Mouse (Mus musculus) heart, adult 2 months (tissue): ENCODE results near the gene Entpd6. TPM values are rescaled to one million over a fixed set of nuclear protein-coding genes. Genes with fewer than 3 reads are reported as not detected.

ENCODE experiments used
- DNase-seq, 2 experiments: peaks; one replicate each; pipeline ENCODE4 v3.0.0; 2021
- H3K27ac ChIP-seq: fragments of 200-600 bp; 2 replicates; pipeline ENCODE4 v1.8.1; 2022
- H3K27me3 ChIP-seq: fragments of 200-500 bp; 2 replicates; pipeline ENCODE4 v1.6.1; 2012; ENCODE audit warnings: mild to moderate bottlenecking, low read length, inconsistent platforms, mixed read lengths; ENCODE audit not compliant: control insufficient read depth, insufficient read depth
- H3K36me3 ChIP-seq: fragments of 200-500 bp; 2 replicates; pipeline ENCODE4 v1.6.1; 2012; ENCODE audit warnings: low read length, inconsistent platforms; ENCODE audit not compliant: control insufficient read depth, insufficient read depth
- H3K4me1 ChIP-seq: fragments of 200-500 bp; 2 replicates; pipeline ENCODE4 v1.6.1; 2011; ENCODE audit warnings: low read length; ENCODE audit not compliant: control insufficient read depth, insufficient read depth
- H3K4me3 ChIP-seq: fragments of 200-600 bp; 2 replicates; pipeline ENCODE4 v1.8.1; 2022
- H3K79me2 ChIP-seq: fragments of 200-500 bp; replicated peaks from 2 replicates; pipeline ENCODE4 v1.6.1; 2012; ENCODE audit warnings: mild to moderate bottlenecking, inconsistent platforms, low read length, moderate library complexity, mixed read lengths; ENCODE audit not compliant: control insufficient read depth, insufficient read depth
- H3K9ac ChIP-seq: fragments of 200-500 bp; 2 replicates; pipeline ENCODE4 v1.6.1; 2012; ENCODE audit warnings: low read depth, mild to moderate bottlenecking, control low read depth, inconsistent platforms, low read length, mixed read lengths
- CTCF ChIP-seq: fragments of 200-600 bp; IDR thresholded peaks from 2 replicates; pipeline ENCODE4 v1.8.1; 2022; ENCODE audit warnings: antibody characterized with exemption, mild to moderate bottlenecking, moderate library complexity
- EP300 ChIP-seq: fragments of 200-500 bp; IDR thresholded peaks from 2 replicates; pipeline ENCODE4 v1.6.1; 2011; ENCODE audit warnings: low read depth, low read length, control low read depth; ENCODE audit not compliant: insufficient read depth
- POLR2A ChIP-seq: fragments of 200-500 bp; IDR thresholded peaks from 2 replicates; pipeline ENCODE4 v1.6.1; 2011; ENCODE audit warnings: mild to moderate bottlenecking, low read depth, low read length, control low read depth; ENCODE audit not compliant: insufficient read depth
- WGBS: fragments of 180-500 bp; shearing (Covaris S2); methylation state at CpG from one replicate; pipeline ENCODE4 v1.1.7; 2018; 5-methylcytosine and 5-hydroxymethylcytosine counted together
- intact Hi-C: fragments of 180-260 bp; cut with DNase I; formaldehyde crosslinking; loops from one replicate; pipeline ENCODE4 v1.15.1; 2025
- polyA plus RNA-seq: library from polyadenylated mRNA; depleted of rRNA; stranded (reverse); fragments of >200 nt; gene quantifications from 2 replicates; pipeline ENCODE4 v1.2.3, GENCODE M21; 2012
- total RNA-seq, 2 experiments: library from RNA; stranded (reverse); gene quantifications; 2 replicates each; pipeline ENCODE4 v1.2.3; 2021

Entpd6 gene
- total and polyA plus RNA-seq, 3 experiments, result 14.7 to 24.4 (median 16.9) TPM

GRCm38 (mm10) chr2:150798084-150798483 lies 49.2 kb downstream of the Entpd6 start:
- no peak overlapping the region for H3K4me3 ChIP-seq
- TF ChIP-seq CTCF (no peak), EP300 (no peak), POLR2A (no peak)
- intact Hi-C loops, result no loop called here
- H3K79me2 ChIP-seq, result peaks cover 3% of the 10 kb centered on the region; the same call in 1 of the 2 replicates
- WGBS, result 62% methylated on average over 7 of the region's 7 CpGs
- no peaks in the 10 kb centered on the region for H3K27me3 ChIP-seq
- no peak overlapping the region for H3K27ac ChIP-seq
- H3K9ac ChIP-seq, result no peak overlapping the region
- H3K36me3 ChIP-seq, result peaks cover 9% of the 10 kb centered on the region
- H3K4me1 ChIP-seq, result no peaks in the 10 kb centered on the region
- DNase-seq, result no peak

DNA sequence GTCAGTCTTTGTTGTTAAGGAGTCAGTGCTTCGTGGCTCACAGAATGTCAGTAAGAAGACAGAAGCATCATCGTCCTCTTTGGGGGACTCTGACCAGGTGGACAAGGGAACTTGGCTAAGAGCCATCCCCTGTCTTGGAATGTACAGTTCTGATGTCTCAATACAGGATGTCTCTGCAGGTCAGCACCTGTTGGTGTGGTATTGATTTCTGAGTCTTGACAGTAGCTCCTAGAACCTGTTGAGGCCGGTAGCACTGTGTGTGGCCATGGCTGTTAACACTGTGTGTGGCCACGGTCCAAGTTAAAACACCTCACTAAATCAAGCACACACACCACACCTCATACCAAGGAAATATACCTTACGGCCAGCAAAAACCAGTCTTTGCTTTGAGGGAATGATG lies 51.8 kb downstream of the Entpd6 start:
- Histone ChIP-seq H3K27ac (no peak overlapping the region), H3K4me1 (no peaks in the 10 kb centered on the region), H3K27me3 (no peaks in the 10 kb centered on the region), H3K36me3 (peaks cover 8% of the 10 kb centered on the region), H3K79me2 (peaks cover 3% of the 10 kb centered on the region; the same call in 1 of the 2 replicates), H3K4me3 (no peak overlapping the region), H3K9ac (no peak overlapping the region)
- intact Hi-C loops, result no loop called here
- TF ChIP-seq POLR2A (no peak), CTCF (no peak), EP300 (no peak)
- 78% methylated on average over 5 of the region's 5 CpGs for WGBS
- no peak for DNase-seq

- Histone ChIP-seq H3K9ac (no peak overlapping the region), H3K79me2 (peaks cover under 1% of the 10 kb centered on the region; the same call in 1 of the 2 replicates), H3K27ac (no peak overlapping the region), H3K36me3 (peaks cover 5% of the 10 kb centered on the region), H3K27me3 (no peaks in the 10 kb centered on the region), H3K4me1 (no peaks in the 10 kb centered on the region), H3K4me3 (no peak overlapping the region)
- WGBS, result 90% methylated on average over 1 of the region's 1 CpGs
- intact Hi-C loops, result no loop called here
- DNase-seq, result no peak
- TF ChIP-seq CTCF, result peak; percentile 69
- no peak for TF ChIP-seq EP300
Observed at GRCm38 (mm10) chr2:150803035-150803434, 54.2 kb downstream of the Entpd6 start.

GRCm38 (mm10) chr2:150808381-150808780 lies 59.5 kb downstream of the Entpd6 start:
- TF ChIP-seq EP300 (no peak), CTCF (no peak), POLR2A (no peak)
- Histone ChIP-seq H3K4me3 (no peak overlapping the region), H3K4me1 (no peaks in the 10 kb centered on the region), H3K36me3 (peaks cover 3% of the 10 kb centered on the region; the same call in 1 of the 2 replicates), H3K27ac (no peak overlapping the region), H3K9ac (no peak overlapping the region), H3K27me3 (no peaks in the 10 kb centered on the region), H3K79me2 (no peaks in the 10 kb centered on the region)
- intact Hi-C loops, result no loop called here
- no peak for DNase-seq
- WGBS, result 83% methylated on average over 6 of the region's 6 CpGs

GRCm38 (mm10) chr2:150808812-150809211 lies 60.0 kb downstream of the Entpd6 start:
- no peaks in the 10 kb centered on the region for H3K27me3 ChIP-seq
- DNase-seq, result no peak
- H3K9ac ChIP-seq, result no peak overlapping the region
- no peak overlapping the region for H3K27ac ChIP-seq
- no peaks in the 10 kb centered on the region for H3K79me2 ChIP-seq
- no peak overlapping the region for H3K4me3 ChIP-seq
- H3K36me3 ChIP-seq, result peaks cover 2% of the 10 kb centered on the region; the same call in 1 of the 2 replicates
- WGBS, result 91% methylated on average over 6 of the region's 6 CpGs
- no peak for TF ChIP-seq CTCF
- TF ChIP-seq EP300, result no peak
- TF ChIP-seq POLR2A, result no peak
- intact Hi-C loops, result no loop called here
- no peaks in the 10 kb centered on the region for H3K4me1 ChIP-seq

DNA sequence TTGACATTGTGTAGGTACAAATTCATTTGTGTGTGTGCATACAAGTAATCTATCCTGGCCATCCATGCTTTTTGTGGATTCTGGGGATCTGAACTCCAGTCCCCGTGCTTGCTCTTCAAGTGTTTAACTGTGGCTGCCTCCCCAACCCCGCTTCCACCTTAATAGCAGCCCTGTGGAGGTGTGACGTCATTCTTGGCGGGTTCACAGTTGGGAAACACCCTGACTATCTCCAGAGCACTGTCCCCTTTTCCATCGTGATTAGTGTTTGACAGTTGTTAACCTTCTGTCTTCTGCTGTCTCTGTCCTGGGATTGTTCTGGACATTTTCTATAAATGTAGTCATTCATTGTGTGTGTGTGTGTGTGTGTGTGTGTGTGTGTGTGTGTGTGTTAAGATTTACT lies 61.8 kb downstream of the Entpd6 start:
- no peak for TF ChIP-seq POLR2A
- no peak for TF ChIP-seq EP300
- WGBS, result 49% methylated on average over 5 of the region's 5 CpGs
- no peak overlapping the region for H3K27ac ChIP-seq
- no peak overlapping the region for H3K9ac ChIP-seq
- no peaks in the 10 kb centered on the region for H3K36me3 ChIP-seq
- no peaks in the 10 kb centered on the region for H3K4me1 ChIP-seq
- no peak overlapping the region for H3K4me3 ChIP-seq
- H3K27me3 ChIP-seq, result no peaks in the 10 kb centered on the region
- no peaks in the 10 kb centered on the region for H3K79me2 ChIP-seq
- intact Hi-C loops, result no loop called here
- DNase-seq, result no peak
